Mouse (Mus musculus) c-Kit-positive CD71-negative TER-119-negative erythroid progenitor cells, embryonic 14.5 days (primary cell): ENCODE data around the gene Srf.

Experiments used
- DNase-seq: peaks from one replicate; pipeline ENCODE4 v3.0.0-alpha.2; 2013; ENCODE audit warnings: low read depth

Srf gene

DNA sequence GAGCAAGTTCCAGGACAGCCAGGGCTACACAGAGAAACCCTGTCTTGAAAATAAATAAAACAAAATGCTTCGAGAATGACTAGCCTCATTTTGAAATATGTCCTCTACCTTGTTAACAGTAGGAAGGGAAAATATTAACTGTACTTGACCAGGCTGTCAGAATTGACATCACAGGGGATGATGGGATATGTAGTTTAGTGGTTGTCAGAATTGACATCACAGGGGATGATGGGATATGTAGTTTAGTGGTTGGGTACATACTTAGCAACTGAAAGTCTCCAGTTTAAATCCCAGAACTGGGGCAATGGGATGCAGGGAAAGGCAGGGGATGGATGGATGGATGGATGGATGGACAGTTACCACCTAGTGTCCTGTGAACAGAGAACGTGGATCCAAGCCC, 42.6 kb downstream of the Srf start:
- no peak for DNase-seq

GRCm38 (mm10) chr17:46511059-46511710, 44.8 kb downstream of the Srf start:
- no peak for DNase-seq

- DNase-seq: no peak
Observed at GRCm38 (mm10) chr17:46505617-46506016, 50.4 kb downstream of the Srf start.

DNA sequence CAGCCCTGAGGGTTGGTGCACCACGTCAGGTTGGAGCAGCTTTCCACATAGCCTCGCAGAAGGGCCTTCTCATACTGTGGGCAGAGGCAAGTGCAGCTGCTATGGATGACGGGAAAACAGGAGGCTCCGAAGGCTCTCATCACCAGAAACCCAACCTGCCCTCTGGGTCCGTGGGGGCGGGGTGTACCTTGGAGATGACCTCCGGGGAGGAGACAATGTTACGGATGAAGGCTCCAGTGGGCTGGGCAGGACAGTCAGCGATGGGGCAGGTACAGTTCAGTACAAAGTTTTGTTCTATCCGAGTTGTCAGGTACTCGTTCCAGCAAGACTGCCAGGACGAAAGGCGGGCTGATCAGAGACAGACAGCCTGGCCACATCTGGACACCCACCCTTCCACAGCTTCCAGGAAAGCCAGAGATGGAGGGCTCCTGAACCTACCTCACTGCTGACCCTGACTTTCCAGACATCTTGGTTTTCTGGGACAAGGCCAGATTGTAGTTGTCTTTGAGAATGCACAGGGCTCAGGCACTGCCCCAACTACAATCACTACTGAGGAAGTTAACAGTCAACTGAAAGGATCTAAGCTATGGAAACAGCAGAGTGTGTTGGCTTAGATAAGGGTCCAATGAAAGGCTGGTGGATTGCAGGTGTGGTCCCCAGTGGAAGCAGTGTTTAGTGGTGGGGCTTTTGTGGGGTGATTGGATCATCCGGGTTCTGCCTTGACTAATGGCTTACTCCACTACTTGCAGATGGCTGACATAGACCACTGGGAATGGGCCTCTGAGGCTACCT, 51.9 kb downstream of the Srf start:
- no peak for DNase-seq

GRCm38 (mm10) chr17:46502775-46503174, 53.2 kb downstream of the Srf start:
- no peak for DNase-seq
